Mouse (Mus musculus): ENCODE measurements around the gene Gm34302. TPM values are rescaled to one million over a fixed set of nuclear protein-coding genes. Genes with fewer than 3 reads are reported as not detected.

The Gm34302 gene
- polyA plus RNA-seq (2015; fragmentation: Illumina TruSeq; extraction: RNeasy Lipid Tissue Mini Kit (QIAGEN cat#74804); ENCODE audit: low read depth, low replicate concordance) = 5.8 TPM

GRCm38 (mm10) chr3:63483726-63484125, at the start of gene Gm34302:
Gm34302 (minus strand) TSS chr3:63483879.

Other genes with a start within 250 kb of the Gm34302 start
- gene Mme, start 242.3 kb downstream of the Gm34302 start, polyA plus RNA-seq (2015; fragmentation: Illumina TruSeq; extraction: RNeasy Lipid Tissue Mini Kit (QIAGEN cat#74804); ENCODE audit: low read depth, low replicate concordance) = 10.0 TPM